Mouse (Mus musculus): Measurements from ENCODE around the gene Rplp2. TPM values are rescaled to one million over a fixed set of nuclear protein-coding genes. Genes with fewer than 3 reads are reported as not detected.

Rplp2 gene
- polyA plus RNA-seq, 1 experiment: 977 TPM

DNA sequence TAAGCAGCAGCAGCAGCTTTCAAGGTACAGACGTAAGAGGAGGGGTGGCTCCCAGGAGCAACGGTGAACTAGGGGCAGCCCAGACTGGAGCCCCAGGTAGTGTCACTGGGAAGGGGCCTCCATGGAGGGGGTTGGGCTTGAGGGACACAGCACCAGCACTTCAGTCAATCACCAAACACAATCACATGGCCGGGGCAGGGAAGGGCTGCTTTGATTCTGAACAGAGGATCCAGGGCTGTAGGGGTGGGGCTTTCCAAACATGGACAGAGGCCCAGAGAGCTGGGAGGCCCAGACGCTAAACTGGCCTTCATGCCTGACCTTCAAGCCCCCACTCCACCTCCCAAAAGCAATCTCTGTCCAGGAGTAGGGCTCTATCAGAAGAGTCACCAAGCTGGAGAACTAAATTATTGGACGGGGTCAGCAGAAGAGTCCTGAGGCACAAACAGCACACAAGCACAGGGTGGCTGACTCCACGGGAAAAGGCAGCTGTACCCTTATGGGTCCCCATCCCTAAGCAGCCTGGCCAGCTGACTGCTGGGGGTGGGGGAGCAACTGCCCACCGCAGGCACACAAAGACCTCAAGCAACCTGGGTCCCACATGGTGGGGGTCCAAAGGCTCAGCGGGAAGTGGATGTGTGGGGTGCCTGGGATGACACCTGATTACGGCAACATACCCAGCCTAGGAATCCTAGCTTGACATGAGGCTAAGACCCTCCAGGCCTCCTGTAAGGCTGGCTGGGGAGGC lies 17.2 kb upstream of the Rplp2 start:
- Histone ChIP-seq H3K4me1 (ENCODE audit: control insufficient read depth, insufficient read depth, low read length) (peaks cover 42% of the 10 kb centered on the region), H3K27ac (ENCODE audit: insufficient read depth, low read depth, low read length) (no peak overlapping the region), H3K4me3 (ENCODE audit: insufficient read depth, low read depth, low read length) (no peak overlapping the region)
- TF ChIP-seq CTCF (IDR thresholded peaks at IDR 0.05; ENCODE audit: insufficient read depth, low read depth, low read length) (no peak), POLR2A (IDR thresholded peaks at IDR 0.05; ENCODE audit: insufficient read depth, low read depth, low read length) (no peak)
- WGBS: 60% methylated on average over 9 of the region's 9 CpGs

DNA sequence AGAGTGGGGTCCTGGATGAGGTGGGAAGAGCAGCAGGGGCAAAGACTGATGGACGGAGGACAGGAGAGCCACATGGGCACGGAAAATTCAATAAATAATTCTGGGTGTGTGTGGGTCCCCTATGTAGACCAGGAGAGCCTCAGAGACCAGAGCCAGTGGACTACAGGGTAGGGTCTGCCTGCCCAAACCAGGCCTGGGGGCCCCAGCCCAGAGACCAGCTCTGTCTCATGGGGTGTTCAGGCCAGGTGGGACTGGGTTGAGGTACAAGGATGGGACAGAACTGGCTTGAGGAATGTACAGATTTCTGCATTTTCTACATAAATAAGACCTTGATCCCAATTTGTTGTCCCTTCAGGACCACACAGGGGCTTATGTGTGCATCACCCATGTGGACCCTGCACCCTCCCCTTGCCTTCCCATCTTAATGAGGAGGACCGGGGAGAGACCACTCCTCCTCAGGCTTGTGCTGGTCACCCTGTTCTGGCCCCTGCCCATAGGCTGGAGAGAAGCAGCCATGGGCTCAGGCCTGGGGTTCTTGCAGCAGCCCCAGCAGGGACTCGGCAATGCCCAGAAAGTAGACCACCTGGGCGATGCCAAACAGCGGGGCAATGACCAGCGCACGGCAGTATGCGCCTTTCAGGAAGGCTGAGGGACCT lies 16.5 kb upstream of the Rplp2 start:
- H3K27ac ChIP-seq (ENCODE audit: insufficient read depth, low read depth, low read length): no peak overlapping the region

DNA sequence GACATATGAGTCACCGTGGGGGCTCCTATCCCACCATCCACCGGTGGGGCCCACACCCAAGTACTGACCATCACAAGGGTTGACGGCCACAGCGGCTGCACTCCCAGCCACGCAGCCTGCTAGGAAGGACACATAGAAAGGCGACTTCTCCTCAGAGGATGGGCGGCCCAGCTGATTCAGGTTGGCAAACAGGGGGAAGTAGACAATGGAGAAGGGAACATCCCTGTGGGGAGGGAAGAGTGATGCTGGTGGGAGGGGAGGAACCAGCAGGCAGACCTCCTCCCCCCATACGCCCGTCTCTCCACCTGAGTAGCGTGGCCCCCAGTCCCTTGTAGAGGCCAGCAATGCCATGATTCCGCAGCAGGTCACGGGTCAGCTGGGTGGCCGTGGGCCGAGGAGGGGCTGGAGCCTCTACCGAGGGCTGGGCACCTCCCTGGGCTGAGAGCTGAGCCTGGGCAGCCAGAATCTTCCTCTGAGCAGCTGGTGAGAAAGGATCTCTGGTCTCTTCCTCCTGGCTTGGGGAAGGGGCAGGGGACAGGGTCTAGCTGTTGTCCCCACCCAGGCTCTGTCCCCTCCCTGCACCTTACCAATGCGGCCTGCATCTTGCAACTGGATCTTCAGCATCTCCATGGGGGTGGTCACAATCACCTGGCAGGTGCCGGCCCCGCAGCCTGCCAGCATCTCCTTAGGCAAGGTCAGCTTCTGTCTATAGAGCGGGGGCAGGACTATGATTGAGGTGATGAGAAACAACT lies 15.6 kb upstream of the Rplp2 start:
- WGBS: 92% methylated on average over 19 of the region's 19 CpGs
- peaks cover 51% of the 10 kb centered on the region for H3K4me1 ChIP-seq (ENCODE audit: control insufficient read depth, insufficient read depth, low read length)
- H3K4me3 ChIP-seq (ENCODE audit: insufficient read depth, low read depth, low read length): no peak overlapping the region
- TF ChIP-seq CTCF (IDR thresholded peaks at IDR 0.05; ENCODE audit: insufficient read depth, low read depth, low read length) (no peak), POLR2A (IDR thresholded peaks at IDR 0.05; ENCODE audit: insufficient read depth, low read depth, low read length) (no peak)
- H3K27ac ChIP-seq (ENCODE audit: insufficient read depth, low read depth, low read length): no peak overlapping the region

More for the DNA sequence above, 16.5 kb upstream of the Rplp2 start:
- 93% methylated on average over 9 of the region's 9 CpGs for WGBS
- Histone ChIP-seq H3K4me1 (ENCODE audit: control insufficient read depth, insufficient read depth, low read length) (peaks cover 47% of the 10 kb centered on the region), H3K4me3 (ENCODE audit: insufficient read depth, low read depth, low read length) (no peak overlapping the region)
- TF ChIP-seq POLR2A (IDR thresholded peaks at IDR 0.05; ENCODE audit: insufficient read depth, low read depth, low read length) (no peak), CTCF (IDR thresholded peaks at IDR 0.05; ENCODE audit: insufficient read depth, low read depth, low read length) (no peak)

DNA sequence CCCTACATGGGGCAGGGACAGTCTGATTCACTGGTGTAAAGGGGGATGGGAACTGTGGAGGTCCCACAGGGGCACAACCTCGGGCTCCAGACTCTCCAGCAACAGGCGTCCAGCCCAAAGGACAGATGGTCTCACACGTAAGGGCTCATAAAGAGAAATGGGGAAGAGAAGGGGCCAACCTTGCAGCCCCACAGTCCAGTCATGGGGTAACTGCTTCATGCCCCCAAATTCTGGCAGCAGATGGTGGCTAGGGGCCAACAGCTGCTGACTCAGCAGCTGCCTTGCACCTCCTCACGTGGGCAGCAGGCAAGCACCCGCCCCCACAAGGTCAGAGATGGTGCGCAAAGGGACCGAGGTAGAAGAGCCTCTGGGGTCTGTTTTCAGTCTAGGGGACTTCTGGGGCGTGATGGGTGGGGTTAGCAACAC lies 15.0 kb upstream of the Rplp2 start:
- H3K27ac ChIP-seq (ENCODE audit: insufficient read depth, low read depth, low read length): no peak overlapping the region
- 75% methylated on average over 8 of the region's 8 CpGs for WGBS
- H3K4me1 ChIP-seq (ENCODE audit: control insufficient read depth, insufficient read depth, low read length): peaks cover 56% of the 10 kb centered on the region
- H3K4me3 ChIP-seq (ENCODE audit: insufficient read depth, low read depth, low read length): no peak overlapping the region
- TF ChIP-seq CTCF (IDR thresholded peaks at IDR 0.05; ENCODE audit: insufficient read depth, low read depth, low read length) (no peak), POLR2A (IDR thresholded peaks at IDR 0.05; ENCODE audit: insufficient read depth, low read depth, low read length) (no peak)

DNA sequence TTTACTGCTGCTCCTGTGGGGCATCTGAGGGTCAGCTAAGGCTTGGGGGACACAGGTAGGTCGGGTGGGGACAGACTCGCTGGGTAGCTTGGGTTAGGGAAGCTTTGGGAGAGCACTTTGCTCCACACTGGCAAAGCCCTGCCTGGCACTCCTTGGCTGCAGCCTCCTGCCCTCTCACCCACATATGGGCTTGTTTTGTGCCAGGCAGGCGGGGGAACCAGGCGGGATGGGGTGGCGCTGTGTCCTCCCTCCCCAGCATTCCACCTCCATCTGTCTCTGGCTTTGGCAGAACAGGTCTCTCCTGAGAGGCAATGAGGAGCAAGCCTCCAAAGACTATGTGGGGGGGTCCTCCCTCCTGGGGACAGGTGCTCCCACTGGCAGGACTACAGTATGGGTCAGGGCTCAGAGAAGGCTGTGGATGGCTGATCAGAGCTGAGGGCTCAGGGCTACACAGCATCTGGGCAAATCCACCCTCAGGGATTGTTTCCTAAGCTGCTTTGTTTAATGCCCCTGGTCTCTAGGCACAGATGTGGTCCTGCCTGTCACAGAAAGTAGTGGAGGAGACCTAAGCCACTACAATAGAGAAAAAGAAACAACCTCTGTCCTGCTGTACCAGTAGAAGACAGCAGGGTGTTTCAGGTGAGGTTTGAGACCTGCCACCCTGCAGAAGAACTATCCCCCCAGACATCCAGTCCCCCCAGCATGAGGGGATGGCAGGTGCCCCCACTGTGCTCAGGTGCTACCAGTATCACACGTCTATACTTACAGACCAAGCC lies 14.2 kb upstream of the Rplp2 start:
- no peak overlapping the region for H3K4me3 ChIP-seq (ENCODE audit: insufficient read depth, low read depth, low read length)
- H3K27ac ChIP-seq (ENCODE audit: insufficient read depth, low read depth, low read length): no peak overlapping the region
- H3K4me1 ChIP-seq (ENCODE audit: control insufficient read depth, insufficient read depth, low read length): peaks cover 51% of the 10 kb centered on the region
- 83% methylated on average over 6 of the region's 6 CpGs for WGBS
- no peak for TF ChIP-seq POLR2A (IDR thresholded peaks at IDR 0.05; ENCODE audit: insufficient read depth, low read depth, low read length)
- no peak for TF ChIP-seq CTCF (IDR thresholded peaks at IDR 0.05; ENCODE audit: insufficient read depth, low read depth, low read length)

DNA sequence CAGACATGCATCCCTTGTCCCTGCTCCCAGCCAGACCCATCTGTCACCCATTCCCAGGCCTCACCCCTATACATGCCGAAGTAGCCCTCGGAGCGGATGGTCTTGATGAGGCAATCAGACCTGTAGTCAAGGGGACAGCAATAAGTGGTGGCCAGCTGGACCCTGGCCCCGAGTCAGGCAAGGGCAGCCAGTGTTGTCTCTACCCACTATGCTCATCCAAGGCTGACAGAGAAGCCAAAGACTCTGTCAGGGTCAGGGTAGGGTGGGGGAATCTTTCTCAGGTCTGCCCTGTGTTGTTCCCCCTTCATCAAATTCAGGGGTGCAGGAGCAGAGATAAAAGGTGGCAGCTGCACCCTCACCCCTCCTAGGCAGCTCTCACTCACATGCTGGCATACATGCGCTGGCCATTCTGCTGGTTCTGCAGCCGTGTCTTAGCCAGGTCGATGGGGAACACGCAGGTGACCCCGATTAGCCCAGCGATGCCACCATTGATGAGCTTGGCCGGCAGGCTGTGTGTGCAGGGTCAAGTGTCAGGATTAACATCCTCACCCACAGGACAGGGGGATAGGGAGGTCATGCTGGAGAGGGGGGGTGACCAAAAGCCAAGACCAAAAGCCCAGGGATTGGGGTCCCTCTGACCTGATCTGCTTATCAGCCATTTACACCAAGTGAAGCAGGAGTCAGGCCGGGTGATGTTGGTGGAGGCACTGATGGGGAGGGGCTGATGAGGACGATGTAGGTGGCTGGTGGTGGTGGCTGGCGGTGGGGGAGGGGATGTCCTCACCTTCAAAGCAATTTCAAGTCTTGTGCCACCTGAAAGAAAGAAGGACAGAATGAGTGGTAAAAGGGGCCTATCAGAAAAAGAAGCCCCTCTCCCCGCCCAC lies 13.4 kb upstream of the Rplp2 start:
- 64% methylated on average over 15 of the region's 15 CpGs for WGBS
- H3K4me1 ChIP-seq (ENCODE audit: control insufficient read depth, insufficient read depth, low read length): peaks cover 45% of the 10 kb centered on the region
- H3K27ac ChIP-seq (ENCODE audit: insufficient read depth, low read depth, low read length): peak overlapping the region; percentile 19; the same call in 1 of the 2 replicates
- H3K4me3 ChIP-seq (ENCODE audit: insufficient read depth, low read depth, low read length): peak overlapping the region; percentile 66
- no peak for TF ChIP-seq CTCF (IDR thresholded peaks at IDR 0.05; ENCODE audit: insufficient read depth, low read depth, low read length)
- no peak for TF ChIP-seq POLR2A (IDR thresholded peaks at IDR 0.05; ENCODE audit: insufficient read depth, low read depth, low read length)

DNA sequence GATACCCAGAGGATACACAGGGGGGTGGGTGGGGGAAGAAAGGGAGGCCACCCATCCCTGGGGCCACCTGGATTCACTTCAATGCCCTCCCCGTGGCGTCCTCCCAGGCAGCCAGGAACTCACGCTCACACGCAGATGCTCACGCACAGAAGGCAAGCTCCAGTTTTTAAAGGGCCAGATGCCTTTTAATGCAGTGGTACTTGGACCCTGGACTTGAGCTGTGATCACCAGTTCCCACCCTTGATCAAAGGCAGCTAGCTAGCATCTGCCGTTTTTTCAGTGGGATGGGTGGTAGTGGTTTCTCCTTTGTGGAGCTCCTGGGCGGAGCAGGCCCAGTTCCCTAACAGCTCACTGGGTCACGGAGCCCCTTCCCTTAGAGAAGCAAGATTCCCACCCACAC lies 12.7 kb upstream of the Rplp2 start:
- Histone ChIP-seq H3K4me1 (ENCODE audit: control insufficient read depth, insufficient read depth, low read length) (peaks cover 44% of the 10 kb centered on the region), H3K27ac (ENCODE audit: insufficient read depth, low read depth, low read length) (peak overlapping the region; percentile 86), H3K4me3 (ENCODE audit: insufficient read depth, low read depth, low read length) (peak overlapping the region; percentile 66)
- WGBS: 7% methylated on average over 8 of the region's 8 CpGs
- TF ChIP-seq POLR2A (IDR thresholded peaks at IDR 0.05; ENCODE audit: insufficient read depth, low read depth, low read length) (0 out of 2 replicates have a peak, but pooled peaks have one; percentile 33), CTCF (IDR thresholded peaks at IDR 0.05; ENCODE audit: insufficient read depth, low read depth, low read length) (no peak)

All from olfactory bulb, adult 2 months (tissue).